Mouse (Mus musculus): ENCODE results near the gene Slc52a3.

Gene Slc52a3

DNA sequence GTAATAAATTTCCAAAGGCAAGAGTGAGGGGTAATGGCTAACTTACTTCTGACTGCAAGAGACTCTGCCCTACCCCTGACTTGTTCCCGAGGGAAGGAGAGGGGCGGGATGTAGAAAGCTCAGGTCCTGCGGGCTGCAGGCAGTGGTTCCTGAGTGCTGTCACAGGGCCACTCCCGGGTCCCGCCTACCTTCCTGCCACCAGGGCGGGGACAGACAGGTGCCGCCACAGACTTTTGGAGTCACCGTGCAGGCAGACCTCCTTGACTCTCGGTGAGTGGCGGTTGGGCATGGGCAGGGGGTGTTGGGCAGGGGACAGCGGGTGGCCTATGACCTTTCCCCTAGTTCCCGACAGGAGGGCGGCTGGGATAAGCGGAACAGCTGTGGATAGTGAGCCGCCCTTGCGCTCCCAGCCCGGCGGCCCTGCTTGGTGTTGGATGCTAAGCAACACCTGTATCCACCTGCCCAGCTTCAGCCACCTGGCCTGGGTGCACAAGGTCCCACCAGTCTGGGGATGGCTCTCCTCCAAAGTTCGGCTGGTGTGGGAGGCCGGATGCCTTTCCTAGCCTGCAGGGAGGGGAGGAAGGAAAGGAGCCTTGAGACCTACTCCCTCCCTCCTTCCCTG, 3.5 kb downstream of the Slc52a3 start:
- DNase-seq (ENCODE audit: low spot score): peak; percentile 75

DNA sequence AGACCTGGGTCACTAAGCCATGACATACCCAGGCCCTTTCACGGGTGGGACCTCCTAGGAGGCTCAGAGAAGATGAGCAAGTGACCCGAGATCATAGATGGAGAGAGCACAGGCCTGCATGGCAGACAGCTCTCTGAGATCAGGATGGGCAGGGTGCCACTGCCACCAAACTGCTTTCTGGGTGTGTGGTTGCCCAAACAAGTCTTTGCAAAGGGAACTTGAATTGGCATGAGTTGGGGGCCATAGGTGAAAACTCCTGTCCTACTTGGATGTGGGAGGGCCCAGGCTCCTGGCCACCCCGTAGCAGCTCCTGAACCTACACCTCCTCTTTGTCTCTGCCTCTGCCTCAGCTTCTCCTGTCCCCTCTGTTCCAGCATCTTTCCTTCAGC, 4.0 kb downstream of the Slc52a3 start:
- DNase-seq (ENCODE audit: low spot score): no peak

DNA sequence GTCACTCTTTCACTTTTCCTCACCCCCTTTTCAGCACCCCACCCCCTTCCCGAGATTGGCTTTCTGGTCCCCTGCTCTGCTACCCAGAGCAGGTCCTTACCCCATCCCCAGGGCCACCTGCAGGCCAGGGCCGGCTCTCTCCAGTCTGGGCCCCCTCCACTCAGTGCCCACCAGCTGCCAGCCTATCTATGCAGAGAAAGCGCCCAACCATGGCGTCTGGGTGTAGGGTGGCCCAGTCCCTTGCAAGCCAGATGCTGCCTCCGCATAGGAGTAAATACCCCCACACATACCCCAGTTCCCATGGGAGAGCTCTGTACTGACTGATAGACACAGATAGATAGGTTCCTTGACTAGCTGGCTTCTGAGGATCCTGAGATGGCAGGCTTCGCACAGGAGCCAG, 4.4 kb downstream of the Slc52a3 start:
- peak; percentile 69 for DNase-seq (ENCODE audit: low spot score)

DNA sequence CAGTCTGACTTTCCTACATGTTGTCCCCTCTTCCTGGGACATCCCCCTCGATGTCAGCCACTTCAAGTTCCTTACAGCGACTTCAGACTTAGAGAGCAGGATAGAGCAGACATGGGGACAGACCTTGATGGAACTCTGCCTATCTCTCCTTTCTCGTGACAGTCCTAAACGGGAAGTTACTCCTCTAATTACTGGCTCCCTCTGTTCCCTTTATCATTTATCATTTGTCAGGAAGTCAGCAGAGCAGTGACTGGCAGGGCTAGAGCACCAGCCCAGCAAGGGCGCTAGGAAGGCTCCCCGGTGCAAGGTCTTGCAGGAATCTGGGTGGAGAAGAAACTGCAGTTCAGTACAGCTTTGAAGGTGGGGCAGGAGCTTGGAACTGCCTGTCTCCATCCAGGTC, 6.2 kb downstream of the Slc52a3 start:
- DNase-seq (ENCODE audit: low spot score): no peak

GRCm38 (mm10) chr2:152007783-152008182, 11.5 kb downstream of the Slc52a3 start:
- peak; percentile 77 for DNase-seq (ENCODE audit: low spot score)

DNA sequence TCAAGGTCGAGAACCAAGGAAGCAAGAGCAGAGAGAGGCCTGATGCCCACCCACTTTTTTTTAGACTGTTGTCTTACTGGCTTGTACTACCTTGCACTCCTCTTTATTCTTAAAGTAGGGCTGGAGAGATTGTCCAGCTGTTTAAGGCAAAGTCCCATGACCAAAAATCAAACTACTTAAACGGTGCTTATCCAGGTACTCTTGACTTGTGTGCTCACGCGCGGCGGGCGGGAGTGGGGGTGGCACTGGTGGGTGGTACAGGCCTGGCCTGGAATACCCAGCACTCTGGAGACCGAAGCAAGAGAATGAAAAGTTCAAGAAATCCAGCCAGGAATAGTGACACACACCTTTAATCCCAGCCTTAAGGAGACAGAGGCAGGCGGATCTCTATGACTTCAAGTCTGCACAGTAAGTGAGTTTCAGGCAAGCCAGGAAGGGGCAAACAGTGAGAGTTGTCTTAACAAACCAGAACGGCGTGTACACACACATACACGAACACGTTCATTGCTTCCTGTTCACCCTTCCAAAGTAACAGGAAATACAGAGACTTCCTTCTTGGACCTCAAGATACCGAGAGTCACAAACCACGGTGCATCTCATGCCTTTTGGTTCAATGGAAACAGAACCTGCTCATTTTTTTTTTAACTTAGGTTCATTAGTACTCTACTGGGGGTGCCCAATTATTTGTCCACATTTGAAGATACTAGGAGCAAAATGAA, 12.9 kb downstream of the Slc52a3 start:
- no peak for DNase-seq (ENCODE audit: low spot score)

GRCm38 (mm10) chr2:152010251-152010650, 13.9 kb downstream of the Slc52a3 start:
- no peak for DNase-seq (ENCODE audit: low spot score)

- no peak for DNase-seq (ENCODE audit: low spot score)
Measured at GRCm38 (mm10) chr2:152010661-152011060, 14.3 kb downstream of the Slc52a3 start.

DNA sequence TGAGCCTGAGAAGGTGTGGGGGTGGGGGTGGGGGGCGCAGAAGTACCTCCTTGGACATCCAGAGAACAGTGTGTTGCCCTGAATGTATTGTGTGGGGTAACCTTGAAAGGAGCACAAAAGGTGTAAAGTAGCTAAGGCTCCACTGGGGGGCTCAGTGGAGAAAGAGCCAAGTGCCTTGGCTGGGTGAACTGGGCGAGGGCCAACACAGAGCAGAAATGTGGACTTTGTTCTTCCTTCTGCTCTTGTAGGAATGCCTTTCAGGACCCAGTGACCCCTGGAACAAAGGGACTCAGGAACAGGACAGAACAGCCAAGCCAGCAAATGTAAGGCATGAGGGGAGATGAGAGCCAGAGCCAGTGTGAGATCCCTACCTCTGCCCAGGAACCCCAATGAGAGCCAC, 15.4 kb downstream of the Slc52a3 start:
- peak; percentile 77 for DNase-seq (ENCODE audit: low spot score)

- no peak for DNase-seq (ENCODE audit: low spot score)
Measured at GRCm38 (mm10) chr2:152012222-152012621, 15.9 kb downstream of the Slc52a3 start.

- DNase-seq (ENCODE audit: low spot score): no peak
Measured at GRCm38 (mm10) chr2:152012701-152013100, 16.4 kb downstream of the Slc52a3 start.

DNA sequence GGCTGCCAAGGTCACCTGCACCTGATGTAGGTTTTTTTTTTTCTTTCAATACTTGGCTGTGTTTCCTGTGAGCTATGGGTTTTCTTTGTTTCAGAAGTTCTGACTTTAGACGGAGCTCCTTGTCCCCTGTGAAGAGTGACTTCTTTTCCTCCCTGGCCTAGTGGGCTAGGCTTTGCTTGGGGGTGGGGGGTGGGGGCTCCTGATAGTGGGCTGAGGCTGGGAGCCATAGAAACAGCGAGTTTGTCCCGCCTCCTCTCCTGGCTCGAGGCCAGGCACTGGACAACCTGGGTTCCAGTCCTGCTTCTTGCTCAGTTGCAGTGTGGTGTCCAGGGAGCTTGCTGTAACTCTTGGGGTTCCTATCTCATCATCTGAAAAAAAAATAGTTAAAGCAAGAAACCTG, 19.7 kb downstream of the Slc52a3 start:
- peak; percentile 64 for DNase-seq (ENCODE audit: low spot score)

GRCm38 (mm10) chr2:152016666-152017065, 20.4 kb downstream of the Slc52a3 start:
- peak; percentile 75 for DNase-seq (ENCODE audit: low spot score)

GRCm38 (mm10) chr2:152020255-152020654, 23.9 kb downstream of the Slc52a3 start:
- peak; percentile 80 for DNase-seq (ENCODE audit: low spot score)

DNA sequence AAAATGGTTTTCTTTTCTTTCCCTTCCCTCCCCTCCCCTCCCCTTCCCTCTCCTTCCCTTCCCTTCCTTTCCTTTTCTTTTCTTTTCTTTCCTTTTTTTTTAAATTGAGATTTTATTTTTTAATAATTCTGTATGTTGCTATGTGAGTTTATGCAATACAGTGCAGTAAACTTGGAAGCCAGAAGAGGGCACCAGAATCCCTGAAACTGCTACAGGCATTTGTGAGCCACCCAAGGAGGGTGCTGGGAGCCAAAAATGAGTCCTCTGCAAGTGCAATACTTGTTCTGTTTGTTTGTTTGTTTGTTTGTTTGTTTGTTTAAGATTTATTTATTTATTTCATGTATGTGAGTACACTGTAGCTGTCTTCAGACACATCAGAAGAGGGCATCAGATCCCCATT, 25.7 kb downstream of the Slc52a3 start:
- DNase-seq (ENCODE audit: low spot score): no peak

DNA sequence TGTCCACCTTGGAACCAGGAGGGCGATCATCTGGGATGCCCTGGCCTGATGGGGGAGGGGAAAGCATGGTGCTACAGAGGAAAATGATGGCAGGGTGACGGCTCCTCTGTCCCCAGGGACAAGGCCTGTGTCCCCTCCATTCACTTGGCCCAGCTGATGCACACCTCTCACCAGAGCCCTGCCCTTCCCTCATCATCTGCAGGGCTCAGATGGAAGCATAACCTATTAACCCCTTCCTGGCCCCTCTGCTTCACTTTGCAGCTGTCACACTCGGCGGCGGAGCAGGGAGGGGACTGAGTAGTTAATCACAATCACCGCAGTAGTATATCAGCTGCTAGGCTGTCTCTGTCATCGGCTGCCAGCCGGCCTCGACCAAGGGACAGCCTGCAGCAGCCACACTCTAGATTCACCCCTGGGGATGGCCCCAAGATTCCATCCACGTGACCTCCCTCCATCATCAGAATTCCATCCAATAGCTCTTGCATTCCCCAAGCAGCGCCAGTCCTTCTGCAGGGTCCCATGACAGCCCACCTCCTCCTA, 28.6 kb downstream of the Slc52a3 start:
- no peak for DNase-seq (ENCODE audit: low spot score)

DNA sequence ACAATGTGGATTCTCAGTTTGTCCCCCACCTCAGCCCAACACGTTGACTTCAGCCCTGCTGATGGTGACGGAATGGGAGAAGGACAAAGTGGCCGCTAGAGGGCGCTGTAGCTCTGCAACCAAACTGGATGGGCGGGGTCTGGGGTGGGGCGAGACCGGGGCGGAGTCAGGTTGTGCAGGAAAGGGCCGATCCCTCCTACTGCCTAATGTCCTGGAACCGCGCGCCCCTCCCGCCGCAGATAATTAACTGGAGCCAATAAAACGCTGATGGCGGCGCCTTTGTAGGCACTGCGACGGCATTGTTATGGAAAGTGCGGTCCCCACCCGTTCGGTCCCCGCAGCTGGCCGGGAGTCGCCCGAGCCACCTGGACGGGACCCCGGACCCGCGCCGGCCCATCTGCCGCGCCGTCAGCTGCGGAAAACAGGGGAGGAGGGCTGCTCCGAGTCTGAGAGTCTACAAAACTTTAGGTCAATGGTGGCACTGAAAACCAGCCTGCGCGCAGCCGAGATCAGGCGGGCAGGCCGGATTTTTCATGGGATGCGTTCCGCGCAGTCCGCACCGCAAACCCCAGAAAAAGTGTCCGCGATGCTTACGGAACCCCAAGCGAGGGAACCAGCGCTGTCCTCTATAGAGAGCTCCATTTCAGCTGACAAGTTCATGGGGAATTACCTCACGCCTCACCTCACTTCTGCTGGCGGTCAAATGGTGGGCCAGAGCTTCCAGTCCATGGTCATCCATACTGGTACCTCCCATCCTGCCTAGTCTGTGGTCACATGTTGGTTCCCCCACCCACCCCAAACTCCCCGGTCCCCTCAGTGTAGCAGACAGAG, 33.2 kb downstream of the Slc52a3 start:
- DNase-seq (ENCODE audit: low spot score): peak; percentile 96

DNA sequence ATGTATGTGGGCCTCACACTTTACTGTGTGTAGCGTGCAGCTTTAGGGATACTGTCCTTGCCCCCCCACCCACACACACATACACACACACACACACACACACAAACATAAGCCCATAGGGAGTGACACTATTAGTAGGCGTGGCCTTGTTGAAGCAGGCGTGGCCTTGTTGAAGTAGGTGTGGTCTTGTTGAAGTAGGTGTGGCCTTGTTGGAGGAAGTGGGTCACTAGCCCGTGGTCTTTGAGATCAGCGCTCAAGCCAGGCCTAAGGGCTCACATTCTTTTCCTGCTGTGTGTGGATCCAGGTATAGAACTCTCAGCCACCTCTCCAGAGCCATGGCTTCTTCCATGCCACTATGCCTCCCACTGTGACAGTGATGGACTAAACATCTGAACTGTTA, 34.7 kb downstream of the Slc52a3 start:
- DNase-seq (ENCODE audit: low spot score): no peak

DNA sequence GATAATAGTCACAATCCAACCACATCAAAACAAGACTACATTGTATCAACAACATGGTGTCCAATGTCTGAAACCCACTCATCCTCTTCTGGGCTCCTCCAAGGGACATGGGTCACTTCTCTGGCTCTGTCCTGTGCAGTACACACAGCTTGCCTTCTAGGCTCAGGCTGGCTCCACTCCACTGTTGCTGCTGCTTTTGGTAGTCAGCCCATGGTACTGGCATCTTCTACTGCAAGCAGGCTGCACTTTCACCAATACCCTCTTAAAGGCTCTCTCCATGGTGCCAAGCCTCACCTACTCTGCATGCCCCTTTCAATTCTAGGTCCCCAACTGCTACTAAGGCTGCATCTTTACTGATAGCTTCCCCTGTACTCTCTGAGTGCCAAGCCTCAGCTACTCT, 43.8 kb downstream of the Slc52a3 start:
- no peak for DNase-seq (ENCODE audit: low spot score)

DNA sequence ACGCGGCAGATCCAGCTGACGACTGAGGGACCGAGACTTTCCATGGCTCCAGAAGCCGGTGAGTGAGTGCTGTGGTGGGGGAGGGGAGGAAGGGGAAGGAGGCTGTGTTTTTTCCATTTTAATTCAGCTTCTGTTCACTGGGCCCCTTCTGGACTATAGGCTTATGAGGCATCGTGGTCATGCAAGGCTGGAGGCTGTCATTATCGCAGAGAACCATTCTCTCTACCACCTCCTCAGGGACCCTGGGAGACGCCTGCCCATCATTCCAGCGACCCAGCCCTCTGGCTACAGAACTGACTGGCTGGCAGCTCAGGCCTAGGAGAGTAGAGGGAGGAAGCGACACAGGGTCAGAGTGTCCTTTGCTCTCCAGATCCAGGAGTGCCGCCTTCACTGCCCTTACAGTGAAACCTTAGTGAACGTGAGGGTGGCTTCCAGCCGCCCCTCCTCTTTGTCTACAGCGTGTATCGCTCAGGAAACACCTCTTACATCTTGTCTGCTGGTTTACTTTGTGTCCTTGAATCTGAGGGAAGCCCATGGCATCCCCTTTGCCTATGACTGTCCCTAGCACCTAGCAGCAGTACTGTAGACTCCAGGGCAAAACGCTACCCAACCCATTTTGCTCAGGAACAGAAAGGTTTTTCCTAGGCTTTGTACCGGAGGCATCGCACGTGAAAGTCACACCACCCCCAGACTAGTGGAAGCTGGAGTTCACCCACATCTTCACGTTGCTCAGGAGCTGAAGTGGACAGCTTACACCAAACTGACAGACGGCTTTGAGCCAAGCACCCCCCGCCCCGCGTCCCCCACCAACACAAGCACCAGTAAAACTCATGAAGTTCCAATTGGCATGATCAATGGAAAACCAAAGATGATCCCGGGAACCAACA, 51.0 kb downstream of the Slc52a3 start:
- DNase-seq (ENCODE audit: low spot score): no peak

Data from testis, postnatal 10 days (tissue).